Mouse (Mus musculus) neutrophil, adult 5-6 weeks (primary cell): ENCODE results near the gene 4930452B06Rik. TPM values are rescaled to one million over a fixed set of nuclear protein-coding genes. Genes with fewer than 3 reads are reported as not detected.
"Not testable (repeated sequence)": the region's sequence is repeated elsewhere in the genome, so short reads cannot be mapped to it uniquely, and the experiment has no call there.

Experiments
- ATAC-seq: fragments of 151-379, 151-347 bp; 2 replicates; pipeline ENCODE4 v1.8.0; 2017; ENCODE audit warnings: mild to moderate bottlenecking, moderate TSS enrichment; ENCODE audit not compliant: insufficient number of reproducible peaks, poor library complexity, low FRiP score, severe bottlenecking; ENCODE audit errors: extremely low read depth
- total RNA-seq: library from RNA; stranded (forward); fragments of 200-1000 nt; gene quantifications from 2 replicates; pipeline ENCODE4 v1.2.3, GENCODE M21; 2017

Gene 4930452B06Rik
- not detected in 2 replicates for total RNA-seq

- no peak for ATAC-seq
These were observed at the start of gene 4930452B06Rik for GRCm38 (mm10) chr14:8665636-8666411. 4930452B06Rik (minus strand) TSS chr14:8666240.

GRCm38 (mm10) chr14:8712674-8713073 is 46.6 kb upstream of the 4930452B06Rik start:
- ATAC-seq, result no peak

GRCm38 (mm10) chr14:8689451-8689850 is 23.4 kb upstream of the 4930452B06Rik start:
- no peak for ATAC-seq

GRCm38 (mm10) chr14:8688462-8688861 is 22.4 kb upstream of the 4930452B06Rik start:
- no peak for ATAC-seq

GRCm38 (mm10) chr14:8686185-8686584 is 20.1 kb upstream of the 4930452B06Rik start:
- no peak for ATAC-seq

GRCm38 (mm10) chr14:8679896-8680295 is 13.9 kb upstream of the 4930452B06Rik start:
- ATAC-seq, result no peak

GRCm38 (mm10) chr14:8660359-8660758 is 5.7 kb downstream of the 4930452B06Rik start:
- no peak for ATAC-seq

GRCm38 (mm10) chr14:8641650-8642279 is 24.3 kb downstream of the 4930452B06Rik start:
- ATAC-seq, result no peak

- no peak for ATAC-seq
These were observed 33.8 kb downstream of the 4930452B06Rik start for GRCm38 (mm10) chr14:8632211-8632610.

GRCm38 (mm10) chr14:8628406-8628805 is 37.6 kb downstream of the 4930452B06Rik start:
- no peak for ATAC-seq

- ATAC-seq, result no peak
These were observed 38.6 kb downstream of the 4930452B06Rik start for GRCm38 (mm10) chr14:8627481-8627880.

- ATAC-seq, result no peak
These were observed 44.9 kb downstream of the 4930452B06Rik start for GRCm38 (mm10) chr14:8621164-8621563.

GRCm38 (mm10) chr14:8620580-8620979 is 45.5 kb downstream of the 4930452B06Rik start:
- no peak for ATAC-seq

- no peak for ATAC-seq
These were observed 50.4 kb downstream of the 4930452B06Rik start for GRCm38 (mm10) chr14:8615636-8616035.

GRCm38 (mm10) chr14:8614430-8614829 is 51.6 kb downstream of the 4930452B06Rik start:
- not testable (repeated sequence) for ATAC-seq

- no peak for ATAC-seq
These were observed 54.0 kb downstream of the 4930452B06Rik start for GRCm38 (mm10) chr14:8612080-8612479.

GRCm38 (mm10) chr14:8610108-8610507 is 55.9 kb downstream of the 4930452B06Rik start:
- no peak for ATAC-seq

GRCm38 (mm10) chr14:8608559-8609171 is 57.4 kb downstream of the 4930452B06Rik start:
- no peak for ATAC-seq

- ATAC-seq, result no peak
These were observed 61.1 kb downstream of the 4930452B06Rik start for GRCm38 (mm10) chr14:8604898-8605297.

GRCm38 (mm10) chr14:8585031-8585430 is 81.0 kb downstream of the 4930452B06Rik start:
- no peak for ATAC-seq
